Mouse (Mus musculus): ENCODE measurements around the gene Rnf225. TPM values are rescaled to one million over a fixed set of nuclear protein-coding genes. Genes with fewer than 3 reads are reported as not detected.
"Not testable (repeated sequence)": the region's sequence is repeated elsewhere in the genome, so short reads cannot be mapped to it uniquely, and the experiment has no call there.

The Rnf225 gene
- total RNA-seq, 2 experiments from 2014 or later = 1.1 to 1.4 TPM

- DNase-seq (ENCODE audit: low spot score in 2 of 2) = no peak
- intact Hi-C loops (cut with DNase I) = no loop called here
Observed at GRCm38 (mm10) chr7:12922729-12923128, 4.5 kb upstream of the Rnf225 start.

DNA sequence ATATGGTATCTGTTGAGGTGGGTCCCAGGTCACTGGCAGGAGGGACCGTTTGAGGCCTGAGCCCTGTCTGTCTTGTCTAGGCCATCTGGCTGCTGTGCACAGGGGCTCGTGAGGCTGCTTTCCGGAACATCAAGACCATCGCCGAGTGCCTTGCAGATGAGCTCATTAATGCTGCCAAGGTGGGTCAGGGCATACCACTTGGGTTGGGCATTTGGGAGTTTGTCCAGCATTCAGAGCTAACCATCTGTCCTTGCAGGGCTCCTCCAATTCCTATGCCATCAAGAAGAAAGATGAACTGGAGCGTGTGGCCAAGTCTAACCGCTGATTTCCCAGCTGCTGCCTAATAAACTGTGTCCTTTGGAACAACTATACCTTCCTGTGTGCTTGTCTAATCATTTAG, 900 bp upstream of the Rnf225 start:
- intact Hi-C loops (cut with DNase I) = no loop called here
- DNase-seq (ENCODE audit: low spot score in 2 of 2) = no peak

DNA sequence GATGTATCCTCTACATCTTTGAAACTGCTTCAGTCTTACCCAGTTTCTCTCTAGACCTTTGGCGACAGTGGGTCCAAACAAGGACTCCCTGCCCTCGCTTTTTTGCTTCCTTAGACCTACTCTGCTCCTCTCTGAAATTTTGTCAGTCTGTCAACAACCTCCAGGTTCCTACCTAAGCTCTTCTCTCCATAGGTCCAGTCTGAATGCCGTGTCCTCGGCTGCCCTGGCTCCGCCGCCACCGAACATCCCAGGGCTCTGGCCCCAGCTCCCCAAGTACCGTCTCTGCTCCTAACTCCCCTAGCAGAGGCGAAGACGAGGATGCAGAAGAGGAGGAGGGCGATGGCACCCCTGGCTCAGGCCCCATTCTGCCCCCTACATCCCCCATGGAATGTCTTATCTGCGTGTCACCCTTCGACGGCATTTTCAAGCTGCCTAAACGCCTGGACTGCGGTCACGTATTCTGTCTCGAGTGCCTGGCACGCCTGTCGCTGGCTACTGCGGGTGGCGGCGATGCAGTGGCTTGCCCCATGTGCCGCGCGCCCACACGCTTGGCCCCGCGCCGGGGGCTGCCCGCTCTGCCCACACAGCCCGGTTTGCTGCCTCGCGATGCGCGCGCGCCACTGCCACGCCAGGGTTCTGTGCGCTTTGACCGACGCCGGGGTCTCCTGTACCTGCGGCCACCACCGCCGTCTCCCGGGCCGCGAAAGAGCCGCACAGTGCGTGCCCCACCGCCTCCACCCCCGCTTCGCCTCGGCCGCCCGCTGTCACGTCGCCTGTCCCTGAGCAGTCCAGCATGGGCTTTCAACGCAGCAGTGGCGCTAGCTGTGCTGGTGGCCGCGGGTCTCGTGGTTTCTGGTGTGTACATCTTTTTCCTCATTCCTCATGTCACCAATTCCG, 725 bp downstream of the Rnf225 start:
- intact Hi-C loops (cut with DNase I) = no loop called here
- peak; percentile 45 to 65 for DNase-seq (ENCODE audit: low spot score in 2 of 2)

- DNase-seq (ENCODE audit: low spot score in 2 of 2) = no peak
- intact Hi-C loops (cut with DNase I) = no loop called here
Observed at GRCm38 (mm10) chr7:12933615-12934140, 6.5 kb downstream of the Rnf225 start.

GRCm38 (mm10) chr7:12934808-12935207, 7.6 kb downstream of the Rnf225 start:
- intact Hi-C loops (cut with DNase I) = no loop called here
- DNase-seq (ENCODE audit: low spot score in 2 of 2) = no peak

GRCm38 (mm10) chr7:12937254-12937803, 10.1 kb downstream of the Rnf225 start:
- DNase-seq (ENCODE audit: low spot score in 2 of 2); intact Hi-C loops (cut with DNase I): not testable (repeated sequence)

DNA sequence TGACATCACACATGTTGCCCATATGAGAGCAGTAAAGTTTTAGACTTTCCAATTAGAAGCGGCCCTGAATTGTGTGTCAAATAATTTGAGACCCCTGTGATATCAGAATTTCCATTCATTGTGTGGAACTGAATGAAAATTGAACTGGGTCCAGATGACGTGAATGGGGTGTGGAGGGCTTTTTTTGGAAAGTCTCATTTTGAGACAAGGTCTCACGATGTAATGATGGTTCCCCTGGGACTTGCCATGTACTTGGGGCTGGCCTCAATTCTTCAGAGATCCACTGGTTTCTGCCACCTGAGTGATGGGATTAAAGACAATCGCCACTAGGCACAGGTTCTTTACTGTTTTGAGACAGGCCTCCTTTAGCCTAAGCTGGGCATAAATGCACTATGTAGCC, 13.4 kb downstream of the Rnf225 start:
- DNase-seq (ENCODE audit: low spot score in 2 of 2) = no peak
- intact Hi-C loops (cut with DNase I) = no loop called here

DNA sequence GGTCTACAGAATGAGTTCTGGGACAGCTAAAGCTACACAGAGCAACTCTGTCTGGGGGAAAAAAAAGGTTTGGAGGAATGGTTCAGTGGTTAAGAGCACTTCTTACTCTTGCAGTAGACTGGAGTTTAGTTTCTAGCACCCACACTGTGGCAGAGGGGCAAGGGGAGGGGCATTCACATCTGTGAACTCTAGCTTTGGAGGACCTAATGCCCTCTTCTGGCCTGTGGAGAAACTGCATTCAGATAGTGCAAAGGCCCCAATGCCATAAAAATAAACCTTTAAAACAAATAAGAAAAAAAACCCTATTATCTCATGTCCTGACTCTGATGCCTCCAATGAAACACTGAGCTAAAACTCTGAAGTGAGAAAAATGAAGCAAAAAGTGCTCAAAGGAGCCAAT, 16.3 kb downstream of the Rnf225 start:
- intact Hi-C loops (cut with DNase I) = no loop called here
- DNase-seq (ENCODE audit: low spot score in 2 of 2) = no peak

GRCm38 (mm10) chr7:12949032-12949871, 22.0 kb downstream of the Rnf225 start:
- peak; percentile 97 to 98 for DNase-seq (ENCODE audit: low spot score in 2 of 2)
- intact Hi-C loops (cut with DNase I) = no loop called here

DNA sequence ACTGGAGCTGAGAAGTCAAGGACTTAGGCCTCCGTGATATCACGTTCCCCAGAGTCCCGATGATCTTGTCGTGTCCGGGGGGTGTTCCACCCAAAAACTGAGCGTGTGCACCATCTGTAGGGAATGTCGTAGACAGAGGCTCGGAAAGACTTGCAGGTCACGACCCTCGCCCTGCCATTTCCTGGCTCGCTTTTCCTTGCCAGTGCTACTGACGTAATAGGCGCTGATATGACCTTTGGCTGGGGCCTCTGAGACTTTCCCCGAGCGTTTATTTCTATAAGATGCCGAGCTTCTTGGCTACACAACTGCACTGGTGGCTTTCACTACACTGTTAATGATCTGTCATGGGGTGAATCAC, 22.6 kb downstream of the Rnf225 start:
- no peak for DNase-seq (ENCODE audit: low spot score in 2 of 2)
- intact Hi-C loops (cut with DNase I) = no loop called here

- intact Hi-C loops (cut with DNase I) = no loop called here
Observed at GRCm38 (mm10) chr7:12954896-12955295, 27.7 kb downstream of the Rnf225 start.

GRCm38 (mm10) chr7:12957511-12957910, 30.3 kb downstream of the Rnf225 start:
- intact Hi-C loops (cut with DNase I) = no loop called here

More at GRCm38 (mm10) chr7:12954896-12955295, 27.7 kb downstream of the Rnf225 start:
- no peak for DNase-seq (ENCODE audit: low spot score in 2 of 2)

GRCm38 (mm10) chr7:12958948-12959347, 31.7 kb downstream of the Rnf225 start:
- intact Hi-C loops (cut with DNase I) = no loop called here
- DNase-seq (ENCODE audit: low spot score in 2 of 2) = no peak

More at GRCm38 (mm10) chr7:12957511-12957910, 30.3 kb downstream of the Rnf225 start:
- DNase-seq (ENCODE audit: low spot score in 2 of 2) = no peak

GRCm38 (mm10) chr7:12959718-12960117, 32.5 kb downstream of the Rnf225 start:
- no peak for DNase-seq (ENCODE audit: low spot score in 2 of 2)
- intact Hi-C loops (cut with DNase I) = no loop called here

DNA sequence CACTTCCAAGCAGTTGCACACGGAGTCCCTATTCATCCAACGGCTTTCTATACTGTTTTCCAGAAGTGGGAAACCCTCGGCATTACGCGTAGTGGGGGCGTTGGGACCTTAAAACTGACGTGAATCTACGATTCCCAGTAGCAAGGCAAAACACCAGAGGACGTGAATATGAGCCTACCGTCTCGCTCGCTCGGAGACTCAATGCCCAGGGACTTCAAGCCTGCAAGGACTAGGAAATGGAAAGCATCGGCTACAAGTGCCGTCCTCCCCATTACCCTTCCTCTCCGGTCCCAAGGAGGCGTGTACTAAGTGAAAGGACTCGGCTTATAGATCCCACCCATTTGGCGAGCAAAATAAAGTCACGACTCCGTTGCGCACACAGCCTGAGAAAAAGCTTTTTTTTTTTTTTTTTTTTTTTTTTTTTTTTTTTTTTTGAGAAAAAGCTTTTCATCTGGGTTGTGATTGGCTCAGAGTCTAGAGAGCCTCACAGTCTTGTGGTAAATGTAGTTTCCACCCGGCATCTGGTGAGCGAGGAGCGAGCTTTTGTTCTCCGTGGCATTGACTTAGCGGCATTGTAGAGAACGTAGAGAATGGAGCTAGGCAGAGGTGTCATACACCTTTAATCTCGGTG, 34.4 kb downstream of the Rnf225 start:
- intact Hi-C loops (cut with DNase I) = no loop called here
- DNase-seq (ENCODE audit: low spot score in 2 of 2) = peak; percentile 66 to 75

DNA sequence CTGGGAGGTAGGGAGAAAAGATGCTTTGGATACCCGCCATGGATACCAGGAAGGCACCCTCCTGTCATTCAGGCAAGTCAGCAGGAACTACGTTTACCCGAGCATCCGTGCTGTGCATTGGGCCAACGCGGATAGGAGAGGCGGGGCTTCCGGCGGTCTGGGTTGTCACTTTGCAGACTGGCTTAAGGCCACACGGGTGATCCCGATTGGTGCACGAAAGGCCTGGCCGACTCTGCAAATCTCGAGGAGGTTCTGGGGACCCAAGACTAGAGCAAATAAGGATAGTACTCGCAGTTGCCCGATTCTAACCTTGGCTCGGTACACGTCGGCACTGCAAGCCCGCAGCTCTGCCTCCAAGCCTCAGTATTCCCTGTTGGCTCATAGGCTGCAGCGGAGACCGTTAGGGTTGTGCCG, 38.5 kb downstream of the Rnf225 start, which contains the start of gene Zfp324:
Gene Zfp324, plus strand, starts transcription at position 161 of the 414 bp plus-strand sequence.
- peak; percentile 92 to 94 for DNase-seq (ENCODE audit: low spot score in 2 of 2)
- intact Hi-C loops (cut with DNase I) = no loop called here

GRCm38 (mm10) chr7:12966104-12966845, 39.1 kb downstream of the Rnf225 start:
- peak; percentile 30 to 50 for DNase-seq (ENCODE audit: low spot score in 2 of 2)
- intact Hi-C loops (cut with DNase I) = no loop called here

DNA sequence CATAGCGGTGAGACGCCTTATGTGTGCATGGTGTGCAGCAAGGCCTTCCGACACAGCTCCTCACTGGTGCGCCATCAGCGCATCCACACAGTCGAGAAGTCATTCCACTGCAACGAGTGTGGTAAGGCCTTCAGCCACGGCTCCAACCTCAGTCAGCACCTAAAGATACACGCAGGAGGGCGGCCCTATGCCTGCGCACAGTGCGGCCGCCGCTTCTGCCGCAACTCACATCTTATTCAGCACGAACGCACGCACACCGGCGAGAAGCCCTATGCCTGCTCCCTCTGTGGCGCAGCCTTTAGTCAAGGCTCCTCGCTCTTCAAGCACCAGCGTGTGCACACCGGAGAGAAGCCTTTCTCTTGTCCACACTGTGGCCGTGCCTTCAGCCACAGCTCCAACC, 43.7 kb downstream of the Rnf225 start:
- no peak for DNase-seq (ENCODE audit: low spot score in 2 of 2)
- intact Hi-C loops (cut with DNase I) = no loop called here

All from left cerebral cortex, postnatal 14 days (tissue).